Mouse (Mus musculus): ENCODE results near the gene Raet1e. TPM values are rescaled to one million over a fixed set of nuclear protein-coding genes. Genes with fewer than 3 reads are reported as not detected.
A peak's percentile ranks its signal among the peaks of the same experiment; 100 is the strongest.
"Not testable (repeated sequence)": the region's sequence is repeated elsewhere in the genome, so short reads cannot be mapped to it uniquely, and the experiment has no call there.

The Raet1e gene
- polyA plus RNA-seq, 1 experiment from 2014 or later, result 21.8 TPM

DNA sequence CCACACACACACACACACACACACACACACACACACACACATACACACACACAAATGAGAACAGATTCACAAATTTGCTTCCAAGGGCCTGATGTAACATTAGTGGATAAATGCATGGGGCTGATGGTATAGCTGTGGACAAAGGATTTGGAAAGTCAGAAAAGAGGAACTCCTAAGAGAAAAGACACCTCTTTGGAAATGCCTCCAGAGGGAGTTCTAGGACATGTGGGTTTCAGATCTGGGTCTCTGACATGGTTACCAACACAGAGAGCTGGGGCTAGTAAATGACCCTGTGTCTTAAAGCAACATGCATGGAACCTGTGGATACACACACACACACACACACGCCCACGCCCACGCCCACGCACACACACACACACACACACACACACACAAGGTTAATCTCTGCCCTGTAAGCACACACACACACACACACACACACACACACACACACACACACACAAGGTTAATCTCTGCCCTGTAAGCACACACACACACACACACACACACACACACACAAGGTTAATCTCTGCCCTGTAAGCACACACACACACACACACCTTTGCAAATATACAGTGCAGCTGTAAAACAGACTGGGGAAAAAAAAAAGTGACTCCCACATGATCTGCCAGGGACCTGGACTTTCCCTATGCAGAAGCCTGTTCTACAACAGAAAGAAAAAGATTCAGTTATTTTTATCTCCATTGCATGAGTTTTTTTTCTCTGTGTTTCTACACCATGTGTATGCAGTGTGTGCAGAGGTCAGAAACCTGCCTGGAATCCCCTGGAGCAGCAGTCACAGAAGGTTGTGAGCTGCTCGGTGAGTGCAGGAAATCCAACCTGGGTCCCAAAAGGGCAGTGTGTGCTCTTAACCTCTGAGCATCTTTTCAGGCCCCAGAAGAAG, 14.3 kb downstream of the Raet1e start:
- DNase-seq (ENCODE audit: low spot score); H3K9me3 ChIP-seq (replicated peaks); H3K4me1 ChIP-seq; H3K27ac ChIP-seq (replicated peaks); H3K27me3 ChIP-seq (ENCODE audit: low read depth, poor library complexity, severe bottlenecking); H3K36me3 ChIP-seq: not testable (repeated sequence)
- peak overlapping the region; percentile 24; the same call in 1 of the 2 replicates for H3K4me3 ChIP-seq
- 81% methylated on average over 3 of the region's 5 CpGs for WGBS

DNA sequence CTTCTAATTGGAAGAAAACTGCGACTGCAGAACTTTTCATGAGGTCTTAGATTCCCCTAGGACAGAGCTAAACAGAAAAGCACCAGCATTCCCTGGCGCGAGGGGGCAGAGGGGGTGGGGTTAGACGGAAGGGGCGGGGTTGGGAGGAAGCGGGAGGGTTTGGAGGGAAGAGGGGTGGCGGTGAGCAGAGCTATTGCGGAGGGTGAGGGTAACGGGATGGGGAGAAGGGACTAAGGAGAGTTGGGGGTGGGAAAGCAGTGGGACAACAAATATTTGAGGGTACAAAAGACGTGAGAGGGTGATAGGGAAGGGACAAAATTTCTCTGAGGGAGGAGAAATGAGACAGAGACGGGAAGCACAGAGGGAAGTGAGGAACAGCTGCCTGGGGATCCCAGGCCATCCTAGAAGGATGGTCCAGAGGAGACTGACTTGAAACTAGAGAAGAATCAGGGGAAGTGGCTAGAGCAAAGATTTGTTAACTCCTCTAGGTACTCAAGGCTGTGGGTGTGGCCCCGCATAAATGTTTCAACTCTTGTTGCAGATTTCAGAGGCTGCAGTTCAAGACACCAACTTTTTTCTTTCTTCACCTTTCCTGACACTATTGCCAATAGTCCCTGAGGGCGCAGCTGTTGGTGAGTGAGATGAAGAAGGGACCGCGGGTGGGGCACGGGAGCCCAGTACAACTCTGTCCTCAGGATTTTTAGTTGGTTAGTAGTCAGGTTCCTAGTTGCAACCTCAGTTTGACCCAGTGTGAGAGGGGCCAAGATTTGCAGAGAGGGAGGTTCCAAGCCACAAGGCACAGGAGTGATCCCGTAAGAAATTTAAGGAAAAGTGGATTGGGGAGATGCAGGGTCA, 15.2 kb downstream of the Raet1e start:
- H3K4me3 ChIP-seq, result peak overlapping the region; percentile 24; the same call in 1 of the 2 replicates
- not testable (repeated sequence) for H3K27me3 ChIP-seq (ENCODE audit: low read depth, poor library complexity, severe bottlenecking); H3K4me1 ChIP-seq; H3K27ac ChIP-seq (replicated peaks); H3K9me3 ChIP-seq (replicated peaks); H3K36me3 ChIP-seq; DNase-seq (ENCODE audit: low spot score)
- 15% methylated on average over 12 of the region's 17 CpGs for WGBS

DNA sequence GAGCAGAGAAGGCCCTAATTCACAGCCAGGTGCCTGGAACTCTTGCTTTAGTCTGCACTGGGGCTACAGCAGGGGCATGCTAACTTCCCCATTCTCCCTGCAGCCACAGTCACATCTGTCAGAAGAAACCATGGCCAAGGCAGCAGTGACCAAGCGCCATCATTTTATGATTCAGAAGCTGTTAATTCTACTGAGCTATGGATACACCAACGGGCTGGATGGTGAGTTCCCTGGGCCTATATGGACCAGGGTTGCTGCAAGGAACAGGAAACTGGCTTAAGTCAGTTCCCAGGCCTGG, 15.8 kb downstream of the Raet1e start:
- not testable (repeated sequence) for H3K4me3 ChIP-seq; H3K9me3 ChIP-seq (replicated peaks); H3K4me1 ChIP-seq; H3K27me3 ChIP-seq (ENCODE audit: low read depth, poor library complexity, severe bottlenecking); H3K27ac ChIP-seq (replicated peaks); H3K36me3 ChIP-seq; DNase-seq (ENCODE audit: low spot score)
- WGBS, result 79% methylated on average over 2 of the region's 2 CpGs

DNA sequence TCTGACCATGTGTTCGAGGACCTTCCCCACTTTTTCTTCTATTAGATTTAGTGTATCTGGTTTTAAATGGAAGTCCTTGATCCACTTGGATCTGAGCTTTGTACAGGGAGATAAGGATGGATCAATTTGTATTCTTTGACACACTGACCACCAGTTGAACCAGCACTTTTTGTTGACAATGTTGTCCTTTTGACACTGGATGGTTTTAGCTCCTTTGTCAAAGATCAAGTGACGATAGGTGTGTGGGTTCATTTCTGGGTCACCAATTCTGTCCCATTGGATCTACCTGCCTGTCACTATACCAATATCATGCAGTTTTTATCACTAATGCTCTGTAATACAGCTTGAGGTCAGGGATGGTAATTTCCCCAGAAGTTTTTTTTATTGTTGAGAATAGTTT, 18.1 kb downstream of the Raet1e start:
- DNase-seq (ENCODE audit: low spot score); H3K4me1 ChIP-seq; H3K36me3 ChIP-seq; H3K9me3 ChIP-seq (replicated peaks); H3K27me3 ChIP-seq (ENCODE audit: low read depth, poor library complexity, severe bottlenecking); H3K27ac ChIP-seq (replicated peaks); H3K4me3 ChIP-seq: not testable (repeated sequence)
- 93% methylated on average over 2 of the region's 2 CpGs for WGBS

DNA sequence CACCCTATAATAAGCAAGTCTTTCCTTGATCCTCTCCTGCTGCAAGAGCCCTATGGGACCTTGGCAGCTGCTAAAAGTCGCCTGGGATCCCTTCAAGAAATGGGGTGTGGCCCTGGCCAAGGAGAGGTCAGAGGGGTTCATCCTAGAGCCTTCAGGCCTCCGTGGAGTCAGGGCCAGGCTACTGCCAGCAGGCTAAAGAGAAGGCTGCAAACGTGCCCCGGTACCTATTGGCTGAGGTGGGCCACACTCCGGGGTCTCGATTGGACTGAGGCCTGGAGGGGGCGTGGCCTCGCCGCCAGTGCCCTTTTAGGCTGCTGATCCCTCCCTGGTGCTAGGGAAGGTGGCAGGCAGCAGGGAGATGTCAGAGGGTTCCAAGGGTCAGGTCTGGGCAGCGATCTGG, 32.7 kb downstream of the Raet1e start:
- H3K27ac ChIP-seq (replicated peaks); H3K27me3 ChIP-seq (ENCODE audit: low read depth, poor library complexity, severe bottlenecking); H3K4me1 ChIP-seq; H3K4me3 ChIP-seq; H3K9me3 ChIP-seq (replicated peaks); H3K36me3 ChIP-seq: not testable (repeated sequence)
- under 1% methylated on average over 5 of the region's 10 CpGs for WGBS
- DNase-seq (ENCODE audit: low spot score), result peak; percentile 41

DNA sequence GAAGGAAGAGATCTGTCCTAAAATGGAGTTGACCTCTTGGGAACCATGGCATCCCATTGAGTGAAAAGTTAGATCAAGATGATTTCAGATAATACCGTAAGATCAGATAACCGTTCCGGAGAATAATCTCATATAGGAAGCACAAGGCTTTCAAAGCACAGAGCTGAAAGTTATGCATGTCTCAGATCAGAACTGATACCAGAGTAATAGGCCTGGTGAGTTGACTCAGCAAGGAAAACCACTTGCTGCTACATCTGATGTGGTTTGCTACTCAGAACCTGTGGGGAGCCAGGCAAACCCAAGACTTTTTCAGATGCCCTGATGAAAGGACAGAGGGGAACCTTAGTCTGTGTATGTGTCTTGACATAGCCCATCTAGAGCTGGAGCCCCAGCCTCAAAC, 43.0 kb downstream of the Raet1e start:
- not testable (repeated sequence) for H3K27ac ChIP-seq (replicated peaks)

DNA sequence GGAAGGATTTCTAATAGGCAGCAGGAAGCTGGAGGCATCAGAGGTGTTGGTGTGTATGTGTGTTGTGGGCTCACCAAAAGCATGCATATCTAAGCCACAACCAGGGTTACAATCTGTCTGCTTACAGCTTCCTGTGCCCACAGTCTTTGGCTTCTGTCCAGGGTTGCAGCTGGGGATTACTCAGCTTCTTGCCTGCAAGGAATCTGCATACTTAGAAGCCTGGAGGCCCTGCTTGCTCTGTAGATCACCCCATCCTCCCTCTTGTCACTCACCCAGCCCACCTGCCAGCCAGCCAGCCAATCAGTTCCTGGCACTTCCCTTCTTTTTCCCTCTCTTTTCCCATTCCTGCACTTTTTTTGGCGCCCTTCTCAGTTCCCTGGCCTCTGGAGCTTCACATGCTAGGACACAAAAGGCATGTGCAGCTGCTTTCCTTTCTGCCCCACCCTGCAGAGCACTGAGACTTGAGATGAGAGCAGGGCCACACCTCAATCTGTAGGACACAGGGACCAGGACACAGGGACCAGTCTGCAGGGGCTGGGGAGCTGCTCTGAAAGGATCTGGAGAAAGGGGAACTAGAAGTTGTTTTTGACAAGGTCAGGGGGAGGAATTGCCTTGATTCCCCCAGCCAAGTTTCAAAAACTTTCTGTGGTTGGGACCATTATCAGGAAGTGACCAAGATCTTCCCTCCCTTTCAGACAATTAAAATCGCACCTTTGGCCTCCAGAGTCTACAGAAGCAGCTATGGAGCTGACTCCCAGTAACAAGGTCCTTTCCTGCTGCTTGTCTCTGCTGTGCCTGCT, 44.6 kb downstream of the Raet1e start:
- H3K4me1 ChIP-seq; H3K27me3 ChIP-seq (ENCODE audit: low read depth, poor library complexity, severe bottlenecking); H3K27ac ChIP-seq (replicated peaks); H3K4me3 ChIP-seq; DNase-seq (ENCODE audit: low spot score); H3K36me3 ChIP-seq; H3K9me3 ChIP-seq (replicated peaks): not testable (repeated sequence)
- no CpG with 5 or more reads among the region's 2 CpGs for WGBS

More for the DNA sequence above, 43.0 kb downstream of the Raet1e start:
- H3K4me1 ChIP-seq; DNase-seq (ENCODE audit: low spot score); H3K36me3 ChIP-seq; H3K27me3 ChIP-seq (ENCODE audit: low read depth, poor library complexity, severe bottlenecking); H3K4me3 ChIP-seq; H3K9me3 ChIP-seq (replicated peaks): not testable (repeated sequence)
- WGBS, result 100% methylated on average over 2 of the region's 3 CpGs

DNA sequence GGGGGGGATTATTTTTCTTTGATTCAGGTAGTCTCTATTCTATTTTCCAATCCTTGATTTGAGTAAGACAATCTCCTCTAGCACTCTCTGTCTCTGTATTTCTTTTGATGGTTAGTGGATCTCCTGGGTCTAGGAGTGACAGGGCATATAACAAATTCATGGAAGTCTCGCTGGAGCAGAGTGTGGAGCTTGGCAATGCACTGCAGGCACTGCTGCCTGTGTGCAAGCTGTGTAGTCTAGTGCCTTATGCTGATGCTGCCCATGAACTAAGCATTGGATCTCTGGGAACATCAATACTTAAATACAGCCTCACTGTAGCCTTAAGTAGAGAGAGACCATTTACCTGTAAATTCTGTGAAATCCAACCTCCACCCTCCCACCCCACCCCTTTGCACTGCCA, 48.1 kb downstream of the Raet1e start:
- H3K9me3 ChIP-seq (replicated peaks); H3K4me1 ChIP-seq; H3K27me3 ChIP-seq (ENCODE audit: low read depth, poor library complexity, severe bottlenecking); H3K4me3 ChIP-seq; DNase-seq (ENCODE audit: low spot score); H3K36me3 ChIP-seq; H3K27ac ChIP-seq (replicated peaks): not testable (repeated sequence)
- WGBS, result 73% methylated on average over 1 of the region's 1 CpGs

DNA sequence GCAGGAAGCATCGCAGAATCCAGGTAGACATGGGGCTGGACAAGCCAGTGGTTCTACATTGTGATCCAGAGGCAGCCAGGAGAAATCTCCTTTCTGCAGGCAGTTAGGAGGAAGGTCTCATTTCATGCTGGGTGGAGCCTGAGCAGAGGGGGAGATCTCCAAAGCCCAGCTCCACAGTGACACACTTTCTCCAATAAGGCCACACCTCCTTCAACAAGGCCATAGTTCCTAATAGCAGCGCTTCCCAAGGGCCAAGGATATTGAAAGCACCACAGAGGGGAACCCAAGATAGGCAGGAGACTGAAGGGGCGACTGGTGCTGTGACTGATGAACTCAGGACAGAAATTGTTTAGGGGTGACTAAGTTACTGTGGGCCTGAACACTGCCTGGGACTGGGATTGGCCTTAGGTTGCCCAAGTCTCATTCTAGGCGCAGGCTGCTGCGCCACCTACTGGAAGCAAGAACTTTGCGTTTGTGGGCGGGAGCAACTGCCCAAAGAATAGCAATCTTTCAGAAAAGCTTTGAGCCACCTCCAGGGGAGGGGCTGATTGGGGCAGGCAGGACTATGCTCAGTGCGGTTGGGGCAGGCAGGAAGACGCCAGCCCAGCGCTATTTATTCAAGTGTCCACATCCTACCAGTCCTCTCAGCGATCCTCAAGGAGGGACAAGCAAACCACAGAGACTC, 53.8 kb downstream of the Raet1e start:
- H3K4me1 ChIP-seq; H3K27me3 ChIP-seq (ENCODE audit: low read depth, poor library complexity, severe bottlenecking); H3K36me3 ChIP-seq; H3K9me3 ChIP-seq (replicated peaks); H3K27ac ChIP-seq (replicated peaks); H3K4me3 ChIP-seq: not testable (repeated sequence)
- DNase-seq (ENCODE audit: low spot score), result peak; percentile 46
- 1% methylated on average over 8 of the region's 11 CpGs for WGBS

DNA sequence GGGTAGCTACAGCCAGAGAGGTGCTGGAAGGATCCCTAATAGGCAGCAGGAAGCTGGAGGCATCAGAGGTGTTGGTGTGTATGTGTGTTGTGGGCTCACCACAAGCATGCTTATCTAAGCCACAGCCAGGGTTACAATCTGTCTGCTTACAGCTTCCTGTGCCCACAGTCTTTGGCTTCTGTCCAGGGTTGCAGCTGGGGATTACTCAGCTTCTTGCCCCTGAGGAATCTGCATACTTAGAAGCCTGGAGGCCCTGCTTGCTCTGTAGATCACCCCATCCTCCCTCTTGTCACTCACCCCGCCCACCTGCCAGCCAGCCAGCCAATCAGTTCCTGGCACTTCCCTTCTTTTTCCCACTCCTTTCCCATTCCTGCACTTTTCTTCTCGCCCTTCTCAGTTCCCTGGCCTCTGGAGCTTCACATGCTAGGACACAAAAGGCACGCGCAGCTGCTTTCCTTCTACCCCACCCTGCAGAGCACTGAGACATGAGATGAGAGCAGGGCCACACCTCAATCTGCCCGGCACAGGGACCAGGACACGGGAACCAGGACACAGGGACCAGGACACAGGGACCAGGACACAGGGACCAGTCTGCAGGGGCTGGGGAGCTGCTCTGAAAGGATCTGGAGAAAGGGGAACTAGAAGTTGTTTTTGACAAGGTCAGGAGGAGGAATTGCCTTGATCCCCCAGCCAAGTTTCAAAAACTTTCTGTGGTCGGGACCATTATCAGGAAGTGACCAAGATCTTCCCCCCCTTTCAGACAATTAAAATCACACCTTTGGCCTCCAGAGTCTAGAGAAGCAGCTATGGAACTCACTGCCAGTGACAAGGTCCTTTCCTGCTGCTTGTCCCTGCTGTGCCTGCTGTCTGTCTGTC, 65.3 kb downstream of the Raet1e start:
- H3K4me1 ChIP-seq; H3K4me3 ChIP-seq; H3K27me3 ChIP-seq (ENCODE audit: low read depth, poor library complexity, severe bottlenecking); H3K36me3 ChIP-seq; H3K9me3 ChIP-seq (replicated peaks); H3K27ac ChIP-seq (replicated peaks); DNase-seq (ENCODE audit: low spot score): not testable (repeated sequence)
- no CpG with 5 or more reads among the region's 7 CpGs for WGBS

DNA sequence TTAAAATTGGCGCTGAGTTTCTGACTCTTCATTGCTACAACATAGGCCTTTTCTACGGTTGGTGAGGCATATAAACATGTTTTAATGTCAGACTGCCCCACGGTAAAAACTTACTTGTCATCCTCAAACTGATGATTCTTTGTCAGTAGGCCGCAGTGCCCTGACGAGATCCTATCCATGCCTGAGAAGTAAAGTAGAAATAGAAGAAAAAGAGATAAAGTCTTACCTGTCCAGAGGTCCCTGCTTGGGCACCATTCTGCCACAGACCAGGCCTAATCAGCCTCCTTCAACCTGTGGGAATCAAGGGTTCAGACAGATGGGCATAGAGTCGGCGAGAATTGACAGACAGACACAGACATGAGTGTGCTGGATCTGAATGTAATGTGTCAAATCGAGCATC, 106.7 kb downstream of the Raet1e start:
- no peak overlapping the region for H3K4me3 ChIP-seq
- no peaks in the 10 kb centered on the region for H3K36me3 ChIP-seq
- H3K27ac ChIP-seq (replicated peaks), result no peak overlapping the region
- no peaks in the 10 kb centered on the region for H3K27me3 ChIP-seq (ENCODE audit: low read depth, poor library complexity, severe bottlenecking)
- H3K4me1 ChIP-seq, result no peaks in the 10 kb centered on the region
- no peak for DNase-seq (ENCODE audit: low spot score)
- 93% methylated on average over 8 of the region's 8 CpGs for WGBS
- H3K9me3 ChIP-seq (replicated peaks), result peaks cover 39% of the 10 kb centered on the region
